Mouse (Mus musculus) cerebellum, adult 2 months (tissue): ENCODE measurements around the gene Stx11. TPM values are rescaled to one million over a fixed set of nuclear protein-coding genes. Genes with fewer than 3 reads are reported as not detected.
"Not testable (repeated sequence)": the region's sequence is repeated elsewhere in the genome, so short reads cannot be mapped to it uniquely, and the experiment has no call there.

Experiments used
- DNase-seq, 2 experiments: peaks; one replicate each; pipeline ENCODE4 v3.0.0; 2021
- H3K27ac ChIP-seq: fragments of 200-500 bp; 2 replicates; pipeline ENCODE4 v1.5.1; 2012; ENCODE audit warnings: low read length, control low read depth, inconsistent platforms; ENCODE audit not compliant: insufficient read depth
- H3K27me3 ChIP-seq: fragments of 200-500 bp; 2 replicates; pipeline ENCODE4 v1.6.1; 2012; ENCODE audit warnings: inconsistent platforms, mild to moderate bottlenecking, low read length, moderate library complexity; ENCODE audit not compliant: control insufficient read depth, insufficient read depth
- H3K4me1 ChIP-seq: fragments of 200-500 bp; 2 replicates; pipeline ENCODE4 v1.6.1; 2011; ENCODE audit warnings: low read length; ENCODE audit not compliant: control insufficient read depth, insufficient read depth
- H3K4me3 ChIP-seq: fragments of 200-500 bp; replicated peaks from 2 replicates; pipeline ENCODE3; 2011; ENCODE audit warnings: mild to moderate bottlenecking, low read depth, low read length, control low read depth; ENCODE audit not compliant: insufficient read depth
- CTCF ChIP-seq: fragments of 200-500 bp; IDR thresholded peaks from 2 replicates; pipeline ENCODE4 v1.5.1; 2011; ENCODE audit warnings: low read depth, mild to moderate bottlenecking, control low read depth, low read length, moderate library complexity, borderline replicate concordance; ENCODE audit not compliant: insufficient read depth
- POLR2A ChIP-seq: fragments of 200-500 bp; IDR thresholded peaks from 2 replicates; pipeline ENCODE4 v1.6.1; 2011; ENCODE audit warnings: low read length, control low read depth, borderline replicate concordance; ENCODE audit not compliant: insufficient read depth
- WGBS: fragments of 180-500 bp; shearing (Covaris S2); methylation state at CpG from one replicate; pipeline ENCODE4 v1.1.7; 2018; 5-methylcytosine and 5-hydroxymethylcytosine counted together
- polyA plus RNA-seq: library from polyadenylated mRNA; depleted of rRNA; stranded (reverse); fragments of >200 nt; gene quantifications from 2 replicates; pipeline ENCODE4 v1.2.3, GENCODE M21; 2012

Stx11 gene
- polyA plus RNA-seq, 1 experiment: 0.10 TPM

DNA sequence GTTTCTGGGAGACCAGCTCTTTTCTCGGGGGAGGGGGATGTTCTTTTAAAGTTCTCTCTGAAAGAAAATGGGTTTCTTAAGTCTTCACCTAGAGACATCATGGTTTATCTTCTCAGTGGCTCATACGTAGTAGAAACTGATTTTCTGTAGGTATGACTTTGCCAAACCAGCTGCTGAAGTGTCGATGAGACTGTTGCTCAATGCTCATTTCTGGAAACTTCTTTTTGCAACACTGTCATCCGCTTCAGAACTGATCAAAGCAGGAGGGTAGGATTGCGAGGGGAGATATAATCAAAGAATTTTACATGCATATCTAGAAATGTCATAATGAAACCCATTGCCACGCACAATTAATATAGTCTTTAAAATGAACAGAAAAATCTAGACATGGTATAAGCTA, 10.5 kb upstream of the Stx11 start:
- Histone ChIP-seq H3K27ac (no peak overlapping the region), H3K4me1 (no peaks in the 10 kb centered on the region), H3K27me3 (no peaks in the 10 kb centered on the region), H3K4me3 (no peak overlapping the region)
- no peak for DNase-seq
- no peak for TF ChIP-seq POLR2A
- TF ChIP-seq CTCF: no peak
- 94% methylated on average over 6 of the region's 6 CpGs for WGBS

DNA sequence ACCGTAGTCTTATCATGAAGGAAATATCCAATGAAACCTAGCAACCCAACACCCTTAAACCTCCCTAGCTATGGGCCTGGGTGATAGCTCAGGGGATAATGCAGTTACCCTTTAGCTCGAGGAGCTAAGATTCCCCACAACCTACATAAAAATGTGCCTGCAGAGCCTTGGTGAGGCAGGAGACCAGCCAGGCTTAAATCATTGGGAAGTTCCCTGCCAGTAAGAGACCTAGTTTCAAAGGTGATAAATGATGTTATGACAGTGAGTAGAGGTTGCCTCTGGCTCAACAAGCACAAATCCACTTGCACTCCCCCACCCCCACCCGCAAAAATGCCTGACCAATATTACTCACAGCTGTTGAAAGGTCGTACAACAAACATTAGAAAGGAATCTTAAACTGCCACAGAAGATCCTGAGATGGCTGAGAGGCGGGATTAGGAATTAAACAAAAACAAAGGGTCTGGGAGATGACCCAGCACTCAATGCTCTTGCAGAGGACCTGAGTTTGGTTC, 1.6 kb upstream of the Stx11 start:
- WGBS: 86% methylated on average over 5 of the region's 5 CpGs
- Histone ChIP-seq H3K4me1 (no peaks in the 10 kb centered on the region), H3K27ac (no peak overlapping the region), H3K4me3 (no peak overlapping the region), H3K27me3 (no peaks in the 10 kb centered on the region)
- DNase-seq: no peak
- no peak for TF ChIP-seq POLR2A
- TF ChIP-seq CTCF: no peak

DNA sequence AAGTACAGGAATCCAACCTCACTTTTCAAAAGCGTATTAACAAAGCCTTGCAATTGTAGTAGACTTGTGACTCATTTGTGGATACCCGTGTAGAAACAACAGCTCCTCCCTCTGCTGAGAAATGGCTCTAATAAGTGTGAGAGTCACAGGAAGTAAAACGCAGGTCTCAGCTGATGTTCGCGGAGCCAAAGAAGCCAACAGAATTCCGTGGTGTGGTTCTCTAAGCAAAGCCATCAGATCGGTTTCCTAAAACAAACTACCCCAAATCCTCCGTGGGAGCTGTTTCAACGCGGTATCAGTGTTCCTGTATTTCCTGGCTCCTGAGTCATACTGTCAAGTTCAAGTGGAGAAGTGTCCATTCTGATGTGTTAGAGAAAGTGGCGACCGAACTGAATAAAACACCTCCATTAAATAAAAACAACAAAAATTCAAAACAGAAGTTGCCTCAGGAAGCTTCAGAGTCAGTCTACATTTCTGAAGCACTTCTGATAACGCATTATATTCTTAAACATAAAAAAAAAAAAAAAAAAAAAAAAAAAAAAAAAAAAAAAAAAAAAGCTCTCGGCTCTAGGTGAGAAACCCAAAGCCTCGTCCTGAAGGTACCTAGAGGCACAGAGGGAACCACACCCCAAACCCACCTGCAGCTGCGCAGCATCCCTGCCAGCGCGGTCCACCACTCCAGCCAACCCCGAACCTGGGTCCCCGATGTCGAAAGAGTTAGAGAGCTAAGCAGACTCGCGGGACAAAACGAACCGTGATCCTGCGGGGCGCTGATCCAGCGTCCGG, 543 bp downstream of the Stx11 start:
- peak in 1 of 2 experiments; percentile 18 for DNase-seq
- Histone ChIP-seq H3K27ac (no peak overlapping the region), H3K4me3 (peak overlapping the region; percentile 63), H3K27me3 (no peaks in the 10 kb centered on the region), H3K4me1 (no peaks in the 10 kb centered on the region)
- WGBS: 14% methylated on average over 29 of the region's 29 CpGs
- TF ChIP-seq POLR2A (no peak), CTCF (no peak)

DNA sequence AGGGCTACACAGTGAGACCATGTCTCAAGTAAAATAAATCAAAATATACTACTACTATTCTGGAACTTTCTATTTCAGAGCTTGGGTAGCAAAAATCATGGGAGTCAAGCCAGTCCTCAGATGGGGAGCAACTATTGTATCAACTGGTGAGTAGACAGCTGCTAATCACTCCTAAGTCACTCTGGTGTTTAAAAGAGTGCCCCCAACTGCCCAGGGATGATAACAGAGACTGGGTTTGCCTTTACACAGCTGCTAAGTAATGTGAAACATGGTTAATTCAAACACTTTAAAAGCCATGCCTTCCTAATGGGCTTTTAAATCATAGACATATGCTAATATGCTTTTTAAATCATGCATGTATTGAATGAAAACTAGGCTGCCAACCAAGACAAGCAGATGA, 1.9 kb downstream of the Stx11 start:
- Histone ChIP-seq H3K4me1 (no peaks in the 10 kb centered on the region), H3K27me3 (no peaks in the 10 kb centered on the region), H3K27ac (no peak overlapping the region), H3K4me3 (no peak overlapping the region)
- no peak for TF ChIP-seq CTCF
- TF ChIP-seq POLR2A: no peak
- no peak for DNase-seq

DNA sequence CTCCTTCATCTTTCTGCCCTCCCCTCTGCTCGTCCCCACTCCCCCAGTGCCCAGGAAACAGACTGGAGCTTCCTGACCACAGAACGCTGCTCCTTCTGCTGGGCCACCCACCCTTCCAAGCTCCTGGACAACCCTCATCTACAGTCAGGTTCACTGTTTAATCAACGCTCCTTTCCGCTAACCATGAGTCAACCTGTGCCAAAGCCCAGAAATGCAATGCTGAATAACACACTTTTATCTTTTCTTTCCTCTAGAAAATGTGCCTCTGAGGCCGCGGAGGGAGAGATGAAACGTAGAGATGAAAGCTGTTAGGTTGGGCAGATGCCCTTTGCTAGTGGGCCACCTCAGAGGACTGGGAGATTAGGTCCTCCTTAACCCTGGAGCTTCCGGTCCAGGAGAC, 2.6 kb downstream of the Stx11 start:
- TF ChIP-seq POLR2A (no peak), CTCF (no peak)
- Histone ChIP-seq H3K4me1 (no peaks in the 10 kb centered on the region), H3K4me3 (no peak overlapping the region), H3K27ac (no peak overlapping the region), H3K27me3 (no peaks in the 10 kb centered on the region)
- DNase-seq: no peak
- 91% methylated on average over 8 of the region's 8 CpGs for WGBS

DNA sequence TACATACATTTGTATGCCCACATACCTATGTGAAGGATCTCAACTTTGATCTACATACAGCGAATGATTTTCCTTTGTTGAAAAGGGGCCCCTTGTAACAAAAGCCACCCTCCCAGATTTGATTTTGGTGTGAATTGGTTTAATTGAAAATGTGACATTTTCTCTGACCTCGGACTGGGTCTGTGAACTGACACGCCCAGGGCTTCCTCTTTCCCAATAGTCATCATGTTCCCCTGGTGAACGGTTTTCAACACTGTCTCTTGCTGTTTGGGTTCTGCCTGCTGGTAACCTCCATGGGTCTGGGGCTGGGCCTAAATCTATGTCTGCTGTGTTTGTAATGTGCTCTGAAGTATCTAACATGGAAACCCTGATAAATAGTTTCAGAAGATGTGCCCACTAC, 6.8 kb downstream of the Stx11 start:
- no peak for DNase-seq
- WGBS: 83% methylated on average over 4 of the region's 4 CpGs
- Histone ChIP-seq H3K27ac (no peak overlapping the region), H3K4me3 (no peak overlapping the region), H3K4me1 (no peaks in the 10 kb centered on the region), H3K27me3 (no peaks in the 10 kb centered on the region)
- TF ChIP-seq POLR2A (no peak), CTCF (no peak)

DNA sequence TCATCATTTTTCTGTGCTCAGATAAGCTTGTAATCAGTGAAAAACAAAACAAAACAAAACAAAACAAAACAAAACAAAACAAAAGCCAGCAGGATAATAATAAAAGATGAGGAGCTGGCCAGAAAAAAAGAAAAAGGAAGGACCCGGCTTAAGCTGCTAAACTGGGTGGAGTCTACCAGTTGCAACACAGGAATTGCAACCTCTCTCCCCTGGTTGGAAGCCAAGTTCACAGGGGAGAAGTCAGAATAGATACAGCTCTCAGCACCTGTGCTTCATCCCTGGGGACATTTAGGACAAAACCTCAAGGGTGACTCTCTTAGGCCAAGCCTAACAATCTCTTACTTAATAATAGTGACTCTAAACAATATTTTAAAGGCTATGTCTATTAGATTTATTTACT, 8.3 kb downstream of the Stx11 start:
- no peak for DNase-seq
- H3K27ac ChIP-seq: no peak overlapping the region
- H3K4me3 ChIP-seq: no peak overlapping the region
- H3K4me1 ChIP-seq: no peaks in the 10 kb centered on the region
- H3K27me3 ChIP-seq: no peaks in the 10 kb centered on the region
- 52% methylated on average over 1 of the region's 1 CpGs for WGBS
- no peak for TF ChIP-seq CTCF

DNA sequence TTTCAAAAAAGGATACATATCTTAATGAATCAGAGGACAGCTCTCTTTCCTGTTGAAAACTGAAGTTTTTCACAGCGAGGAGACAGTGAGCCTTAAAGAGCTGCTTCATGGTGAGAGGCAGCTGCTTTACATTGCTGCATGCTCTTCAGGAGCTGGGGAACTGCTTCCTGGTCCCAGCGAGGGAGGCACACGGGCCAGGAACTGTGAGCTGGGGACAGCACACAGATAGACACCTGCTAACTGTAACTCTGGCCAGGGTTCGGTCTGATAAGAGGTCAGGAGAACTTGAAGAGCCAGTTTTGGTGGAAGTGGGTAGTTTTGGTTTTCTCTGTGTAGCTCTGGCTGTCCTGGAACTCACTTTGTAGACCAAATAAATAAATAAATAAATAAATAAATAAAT, 12.7 kb downstream of the Stx11 start:
- WGBS: 54% methylated on average over 4 of the region's 4 CpGs
- not testable (repeated sequence) for DNase-seq, H3K4me1 ChIP-seq, H3K27me3 ChIP-seq, H3K4me3 ChIP-seq, H3K27ac ChIP-seq
